Mouse (Mus musculus): ENCODE data around the gene Snx32. TPM values are rescaled to one million over a fixed set of nuclear protein-coding genes. Genes with fewer than 3 reads are reported as not detected.
A peak's percentile ranks its signal among the peaks of the same experiment; 100 is the strongest.

The Snx32 gene
- polyA plus RNA-seq, 1 experiment from 2014 or later, result 36.0 TPM

- Histone ChIP-seq H3K36me3 (no peaks in the 10 kb centered on the region), H3K27me3 (peaks cover 84% of the 10 kb centered on the region), H3K9me3 (no peaks in the 10 kb centered on the region), H3K4me2 (replicated peaks) (peak within 1 kb of the TSS; percentile 97), H3K9ac (replicated peaks) (peak within 1 kb of the TSS; percentile 59), H3K27ac (replicated peaks) (no peak within 1 kb of the TSS), H3K4me1 (peaks cover 15% of the 10 kb centered on the region), H3K4me3 (peak within 1 kb of the TSS; percentile 49)
- ATAC-seq (ENCODE audit: low FRiP score, low read depth), result peak; percentile 49; the same call in 1 of the 2 replicates
- 1% methylated on average over 70 of the region's 70 CpGs for WGBS
Measured at GRCm38 (mm10) chr19:5447515-5448353, 62.6 kb downstream of the Snx32 start, which contains the start of gene Fosl1. Fosl1 (plus strand) TSS chr19:5447547.

GRCm38 (mm10) chr19:5445747-5446146 lies 64.6 kb downstream of the Snx32 start:
- ATAC-seq (ENCODE audit: low FRiP score, low read depth), result no peak
- no peaks in the 10 kb centered on the region for H3K36me3 ChIP-seq
- H3K4me2 ChIP-seq (replicated peaks), result no peak overlapping the region
- peaks cover 72% of the 10 kb centered on the region for H3K27me3 ChIP-seq
- H3K4me1 ChIP-seq, result peaks cover 15% of the 10 kb centered on the region
- H3K4me3 ChIP-seq, result no peak overlapping the region
- H3K27ac ChIP-seq (replicated peaks), result no peak overlapping the region
- 90% methylated on average over 5 of the region's 5 CpGs for WGBS
- no peak overlapping the region for H3K9ac ChIP-seq (replicated peaks)
- H3K9me3 ChIP-seq, result no peaks in the 10 kb centered on the region

- H3K4me2 ChIP-seq (replicated peaks), result no peak overlapping the region
- 40% methylated on average over 7 of the region's 7 CpGs for WGBS
- H3K4me1 ChIP-seq, result peaks cover 15% of the 10 kb centered on the region
- no peak overlapping the region for H3K27ac ChIP-seq (replicated peaks)
- ATAC-seq (ENCODE audit: low FRiP score, low read depth), result no peak
- no peaks in the 10 kb centered on the region for H3K9me3 ChIP-seq
- H3K27me3 ChIP-seq, result peaks cover 64% of the 10 kb centered on the region
- H3K4me3 ChIP-seq, result no peak overlapping the region
- no peak overlapping the region for H3K9ac ChIP-seq (replicated peaks)
- H3K36me3 ChIP-seq, result no peaks in the 10 kb centered on the region
Measured at GRCm38 (mm10) chr19:5444954-5445353, 65.4 kb downstream of the Snx32 start.

GRCm38 (mm10) chr19:5444371-5444908 lies 65.9 kb downstream of the Snx32 start:
- ATAC-seq (ENCODE audit: low FRiP score, low read depth), result no peak
- Histone ChIP-seq H3K36me3 (no peaks in the 10 kb centered on the region), H3K9ac (replicated peaks) (no peak overlapping the region), H3K4me1 (peaks cover 15% of the 10 kb centered on the region), H3K4me2 (replicated peaks) (no peak overlapping the region), H3K9me3 (no peaks in the 10 kb centered on the region), H3K27me3 (peaks cover 59% of the 10 kb centered on the region), H3K27ac (replicated peaks) (no peak overlapping the region), H3K4me3 (no peak overlapping the region)
- WGBS, result 74% methylated on average over 9 of the region's 9 CpGs

Other genes starting within 250 kb of the Snx32 start
- gene Pacs1, start 237.4 kb downstream of the Snx32 start, polyA plus RNA-seq (2016; fragmentation: Nextera tagmentation; extraction: Ambion mirVana), result 32.5 and 32.8 TPM in 2 replicates
- gene Sf3b2, start 215.1 kb downstream of the Snx32 start, polyA plus RNA-seq (2016; fragmentation: Nextera tagmentation; extraction: Ambion mirVana), result 411 and 418 TPM in 2 replicates
- 20.4 and 24.1 TPM in 2 replicates for gene Gal3st3, start 212.2 kb downstream of the Snx32 start, polyA plus RNA-seq (2016; fragmentation: Nextera tagmentation; extraction: Ambion mirVana)
- not detected in 2 replicates for gene Catsper1, start 174.8 kb downstream of the Snx32 start, polyA plus RNA-seq (2016; fragmentation: Nextera tagmentation; extraction: Ambion mirVana)
- 0.87 and 2.2 TPM in 2 replicates for gene Cst6, start 161.0 kb downstream of the Snx32 start, polyA plus RNA-seq (2016; fragmentation: Nextera tagmentation; extraction: Ambion mirVana)
- 75.9 and 79.9 TPM in 2 replicates for gene Eif1ad, start 143.8 kb downstream of the Snx32 start, polyA plus RNA-seq (2016; fragmentation: Nextera tagmentation; extraction: Ambion mirVana)
- 392 and 402 TPM in 2 replicates for gene Banf1, start 143.4 kb downstream of the Snx32 start, polyA plus RNA-seq (2016; fragmentation: Nextera tagmentation; extraction: Ambion mirVana)
- 115 and 118 TPM in 2 replicates for gene Sart1, start 121.8 kb downstream of the Snx32 start, polyA plus RNA-seq (2016; fragmentation: Nextera tagmentation; extraction: Ambion mirVana)
- 0.17 and 0.28 TPM in 2 replicates for gene Tsga10ip, start 108.0 kb downstream of the Snx32 start, polyA plus RNA-seq (2016; fragmentation: Nextera tagmentation; extraction: Ambion mirVana)
- gene Drap1, start 85.6 kb downstream of the Snx32 start, polyA plus RNA-seq (2016; fragmentation: Nextera tagmentation; extraction: Ambion mirVana), result 257 and 262 TPM in 2 replicates
- gene AI837181, start 85.4 kb downstream of the Snx32 start, polyA plus RNA-seq (2016; fragmentation: Nextera tagmentation; extraction: Ambion mirVana), result 52.4 and 60.3 TPM in 2 replicates
- gene Fosl1, start 63.0 kb downstream of the Snx32 start, polyA plus RNA-seq (2016; fragmentation: Nextera tagmentation; extraction: Ambion mirVana), result not detected in 2 replicates
- 10.1 TPM in 2 replicates for gene Ccdc85b, start 52.6 kb downstream of the Snx32 start, polyA plus RNA-seq (2016; fragmentation: Nextera tagmentation; extraction: Ambion mirVana)
- 144 and 149 TPM in 2 replicates for gene Fibp, start 49.9 kb downstream of the Snx32 start, polyA plus RNA-seq (2016; fragmentation: Nextera tagmentation; extraction: Ambion mirVana)
- 3.6 and 3.9 TPM in 2 replicates for gene Ctsw, start 42.0 kb downstream of the Snx32 start, polyA plus RNA-seq (2016; fragmentation: Nextera tagmentation; extraction: Ambion mirVana)
- gene Efemp2, start 36.6 kb downstream of the Snx32 start, polyA plus RNA-seq (2016; fragmentation: Nextera tagmentation; extraction: Ambion mirVana), result 57.9 and 68.9 TPM in 2 replicates
- 47.7 and 50.1 TPM in 2 replicates for gene Mus81, start 22.1 kb downstream of the Snx32 start, polyA plus RNA-seq (2016; fragmentation: Nextera tagmentation; extraction: Ambion mirVana)
- gene Cfl1, start 20.1 kb downstream of the Snx32 start, polyA plus RNA-seq (2016; fragmentation: Nextera tagmentation; extraction: Ambion mirVana), result 3,169 and 3,187 TPM in 2 replicates
- 0.22 TPM in 1 of 2 replicates, not detected in the other for gene 1700020D05Rik, start 6.8 kb downstream of the Snx32 start, polyA plus RNA-seq (2016; fragmentation: Nextera tagmentation; extraction: Ambion mirVana)
- 0.08 and 0.14 TPM in 2 replicates for gene Ovol1, start 50.1 kb upstream of the Snx32 start, polyA plus RNA-seq (2016; fragmentation: Nextera tagmentation; extraction: Ambion mirVana)
- gene Ap5b1, start 57.5 kb upstream of the Snx32 start, polyA plus RNA-seq (2016; fragmentation: Nextera tagmentation; extraction: Ambion mirVana), result 2.2 and 2.6 TPM in 2 replicates
- 137 and 165 TPM in 2 replicates for gene Rnaseh2c, start 91.3 kb upstream of the Snx32 start, polyA plus RNA-seq (2016; fragmentation: Nextera tagmentation; extraction: Ambion mirVana)
- gene Kat5, start 99.7 kb upstream of the Snx32 start, polyA plus RNA-seq (2016; fragmentation: Nextera tagmentation; extraction: Ambion mirVana), result 80.4 and 81.6 TPM in 2 replicates
- 34.2 and 37.6 TPM in 2 replicates for gene Rela, start 126.9 kb upstream of the Snx32 start, polyA plus RNA-seq (2016; fragmentation: Nextera tagmentation; extraction: Ambion mirVana)
- 18.8 and 20.6 TPM in 2 replicates for gene Sipa1, start 153.2 kb upstream of the Snx32 start, polyA plus RNA-seq (2016; fragmentation: Nextera tagmentation; extraction: Ambion mirVana)
- 25.4 and 26.2 TPM in 2 replicates for gene Map3k11, start 178.2 kb upstream of the Snx32 start, polyA plus RNA-seq (2016; fragmentation: Nextera tagmentation; extraction: Ambion mirVana)
- 34.1 and 37.4 TPM in 2 replicates for gene Pcnx3, start 178.4 kb upstream of the Snx32 start, polyA plus RNA-seq (2016; fragmentation: Nextera tagmentation; extraction: Ambion mirVana)
- gene Kcnk7, start 193.8 kb upstream of the Snx32 start, polyA plus RNA-seq (2016; fragmentation: Nextera tagmentation; extraction: Ambion mirVana), result 0.36 TPM in 1 of 2 replicates, not detected in the other
- gene Ehbp1l1, start 215.8 kb upstream of the Snx32 start, polyA plus RNA-seq (2016; fragmentation: Nextera tagmentation; extraction: Ambion mirVana), result 8.2 and 9.1 TPM in 2 replicates
- 175 and 186 TPM in 2 replicates for gene Fam89b, start 219.1 kb upstream of the Snx32 start, polyA plus RNA-seq (2016; fragmentation: Nextera tagmentation; extraction: Ambion mirVana)
- gene Ltbp3, start 230.4 kb upstream of the Snx32 start, polyA plus RNA-seq (2016; fragmentation: Nextera tagmentation; extraction: Ambion mirVana), result 7.9 and 9.1 TPM in 2 replicates

All from midbrain, embryonic 12.5 days (tissue).